Mouse (Mus musculus) testis, adult 2 months (tissue): ENCODE results near the gene Adpgk. TPM values are rescaled to one million over a fixed set of nuclear protein-coding genes. Genes with fewer than 3 reads are reported as not detected.
"Not testable (repeated sequence)": the region's sequence is repeated elsewhere in the genome, so short reads cannot be mapped to it uniquely, and the experiment has no call there.

Experiments
- H3K27ac ChIP-seq: fragments of 200-500 bp; 2 replicates; pipeline ENCODE4 v1.5.1; 2012; ENCODE audit warnings: low read depth, low read length; ENCODE audit not compliant: control insufficient read depth, insufficient read depth
- H3K27me3 ChIP-seq: fragments of 200-500 bp; 2 replicates; pipeline ENCODE4 v1.6.1; 2012; ENCODE audit warnings: mild to moderate bottlenecking, low read length, moderate library complexity; ENCODE audit not compliant: control insufficient read depth, insufficient read depth
- H3K36me3 ChIP-seq: fragments of 200-500 bp; 2 replicates; pipeline ENCODE4 v1.6.1; 2012; ENCODE audit warnings: mild to moderate bottlenecking, low read length; ENCODE audit not compliant: control insufficient read depth, insufficient read depth
- H3K4me1 ChIP-seq: fragments of 200-500 bp; 2 replicates; pipeline ENCODE4 v1.6.1; 2012; ENCODE audit warnings: low read length; ENCODE audit not compliant: control insufficient read depth, insufficient read depth
- H3K4me3 ChIP-seq: fragments of 200-500 bp; 2 replicates; pipeline ENCODE4 v1.5.1; 2012; ENCODE audit warnings: low read depth, mild to moderate bottlenecking, low read length, moderate library complexity, mixed read lengths; ENCODE audit not compliant: control insufficient read depth
- CTCF ChIP-seq: fragments of 200-500 bp; IDR thresholded peaks from 2 replicates; pipeline ENCODE4 v1.5.1; 2012; ENCODE audit warnings: low read depth, mild to moderate bottlenecking, inconsistent platforms, low read length, moderate library complexity; ENCODE audit not compliant: control insufficient read depth, insufficient read depth, insufficient replicate concordance
- POLR2A ChIP-seq: fragments of 200-500 bp; IDR thresholded peaks from 2 replicates; pipeline ENCODE4 v1.6.1; 2012; ENCODE audit warnings: low read depth, mild to moderate bottlenecking, inconsistent platforms, low read length, moderate library complexity; ENCODE audit not compliant: control insufficient read depth
- polyA plus RNA-seq: library from polyadenylated mRNA; depleted of rRNA; stranded (reverse); fragments of >200 nt; gene quantifications from 2 replicates; pipeline ENCODE4 v1.2.3, GENCODE M21; 2012; rRNA removed

Gene Adpgk
- polyA plus RNA-seq, 1 experiment, result 7.7 TPM

DNA sequence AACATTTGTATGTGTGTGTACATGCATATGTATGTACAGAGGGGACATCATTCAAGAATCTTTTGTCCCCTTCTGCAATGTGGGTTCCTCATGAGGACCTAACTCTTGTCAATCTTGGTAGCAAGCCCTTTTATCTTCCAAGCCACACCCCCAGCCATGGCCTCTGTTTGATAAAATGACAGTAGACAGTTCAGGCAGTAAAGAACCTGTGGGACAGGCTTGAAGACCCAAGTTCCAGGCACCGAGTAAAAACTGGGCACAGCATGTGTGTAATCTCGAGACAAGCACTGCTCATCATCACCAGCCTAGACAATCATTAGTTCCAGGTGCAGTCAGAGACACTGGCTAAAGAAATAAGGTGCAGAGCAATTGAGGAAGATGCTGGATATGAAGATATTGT is 54.8 kb downstream of the Adpgk start:
- Histone ChIP-seq H3K4me3 (no peak overlapping the region), H3K4me1 (no peaks in the 10 kb centered on the region), H3K36me3 (no peaks in the 10 kb centered on the region), H3K27ac (no peak overlapping the region), H3K27me3 (no peaks in the 10 kb centered on the region)
- TF ChIP-seq CTCF (no peak), POLR2A (no peak)

DNA sequence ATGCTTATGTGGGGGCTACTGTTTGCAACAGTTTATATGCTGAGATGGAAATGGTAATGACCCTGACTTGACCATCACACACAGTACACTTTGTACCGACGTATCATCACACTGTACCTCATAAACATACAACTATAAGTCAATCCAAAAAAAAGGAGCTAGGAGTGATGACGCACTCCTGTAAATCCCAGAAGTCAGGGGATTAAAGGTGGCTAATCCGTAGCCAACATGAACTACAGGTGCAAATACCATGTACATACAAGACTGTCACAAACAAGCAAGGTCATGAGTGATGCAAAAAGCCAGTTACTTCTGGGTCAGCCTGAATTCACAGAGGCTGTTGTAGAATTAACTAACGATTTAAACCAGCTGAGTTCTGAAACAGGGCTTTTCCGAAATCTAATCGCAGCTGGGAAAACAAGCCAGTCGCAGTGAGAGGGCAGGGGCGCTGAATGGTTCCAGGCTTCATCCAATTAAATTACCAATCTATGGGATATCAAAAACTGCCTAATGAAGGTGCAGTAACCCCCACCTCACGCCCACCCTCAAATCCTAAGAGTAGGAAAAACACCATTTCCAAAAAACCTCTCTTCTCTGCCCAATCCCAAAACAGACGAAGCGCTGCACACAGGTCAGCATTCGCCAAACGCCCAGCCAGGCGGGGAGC is 61.4 kb downstream of the Adpgk start:
- peak overlapping the region; percentile 89 for H3K4me3 ChIP-seq
- H3K27me3 ChIP-seq, result no peaks in the 10 kb centered on the region
- TF ChIP-seq POLR2A (no peak), CTCF (no peak)
- no peaks in the 10 kb centered on the region for H3K36me3 ChIP-seq
- peak overlapping the region; percentile 87 for H3K27ac ChIP-seq
- H3K4me1 ChIP-seq, result no peaks in the 10 kb centered on the region

DNA sequence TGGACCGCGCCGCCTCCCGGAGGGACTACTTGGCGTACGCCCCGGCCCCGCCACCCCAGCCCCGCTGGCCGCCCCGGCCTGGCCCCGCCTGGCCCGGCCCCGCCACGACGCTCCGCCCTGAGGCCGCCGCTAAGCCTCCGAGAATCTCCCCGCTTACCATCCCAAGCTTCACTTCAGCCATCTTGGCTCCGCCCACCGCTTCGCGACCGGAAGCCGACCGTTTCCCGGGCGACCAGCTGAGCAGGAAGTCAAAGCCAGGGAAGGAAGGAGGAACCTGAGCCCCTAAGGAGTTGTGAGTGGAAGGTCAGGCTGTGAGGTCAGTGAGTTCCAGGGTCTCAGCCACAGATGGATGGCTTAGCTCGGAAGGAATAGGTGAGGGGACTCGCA is 61.9 kb downstream of the Adpgk start, which contains the start of gene Bbs4:
Gene Bbs4, minus strand, starts transcription at position 256 of the 387 bp plus-strand sequence.
- Histone ChIP-seq H3K27me3 (no peaks in the 10 kb centered on the region), H3K36me3 (no peaks in the 10 kb centered on the region), H3K4me3 (peak within 1 kb of the TSS; percentile 89), H3K4me1 (no peaks in the 10 kb centered on the region), H3K27ac (peak within 1 kb of the TSS; percentile 92)
- TF ChIP-seq POLR2A (peak; percentile 96), CTCF (no peak)

DNA sequence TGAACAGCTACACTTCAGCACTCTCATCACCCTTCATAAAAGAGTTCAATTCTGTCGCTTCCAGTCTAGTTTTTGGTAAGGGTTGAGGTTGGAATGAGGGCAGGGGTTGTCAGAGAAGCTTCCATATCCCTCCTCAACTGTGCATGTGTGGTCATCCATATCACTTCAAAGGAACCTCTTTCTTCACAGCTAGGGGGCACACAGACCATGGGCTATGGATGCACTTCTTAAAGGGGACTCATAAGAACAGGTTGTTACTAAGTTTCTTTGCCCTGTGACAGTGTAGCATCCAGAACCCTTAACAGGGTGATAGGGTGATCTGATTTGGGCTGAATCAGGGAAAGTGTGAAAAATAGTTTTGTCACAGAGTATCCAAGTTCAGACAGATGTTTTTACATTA is 66.7 kb downstream of the Adpgk start:
- H3K4me3 ChIP-seq, H3K36me3 ChIP-seq, H3K4me1 ChIP-seq, H3K27me3 ChIP-seq, H3K27ac ChIP-seq: not testable (repeated sequence)

DNA sequence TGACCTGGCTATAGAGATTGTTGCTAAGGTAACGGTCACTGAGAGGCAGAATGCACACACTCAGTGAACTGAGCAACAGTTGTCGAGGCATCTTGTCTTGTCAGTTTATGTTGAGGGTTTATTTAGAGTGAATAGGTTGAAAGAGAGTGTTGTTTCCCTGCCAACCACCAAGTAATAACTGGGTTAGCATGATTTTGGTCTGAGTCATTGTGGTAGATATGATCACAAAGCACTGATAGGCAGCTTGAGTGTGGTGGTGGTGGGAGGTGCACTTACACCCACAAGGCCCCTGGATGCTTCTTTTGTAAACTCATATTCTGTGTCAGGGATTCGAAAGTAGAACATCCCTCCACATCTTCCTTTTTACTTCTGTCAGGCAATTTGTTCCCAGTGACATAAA is 69.1 kb downstream of the Adpgk start:
- not testable (repeated sequence) for H3K36me3 ChIP-seq, H3K27me3 ChIP-seq, H3K27ac ChIP-seq, H3K4me3 ChIP-seq, H3K4me1 ChIP-seq

DNA sequence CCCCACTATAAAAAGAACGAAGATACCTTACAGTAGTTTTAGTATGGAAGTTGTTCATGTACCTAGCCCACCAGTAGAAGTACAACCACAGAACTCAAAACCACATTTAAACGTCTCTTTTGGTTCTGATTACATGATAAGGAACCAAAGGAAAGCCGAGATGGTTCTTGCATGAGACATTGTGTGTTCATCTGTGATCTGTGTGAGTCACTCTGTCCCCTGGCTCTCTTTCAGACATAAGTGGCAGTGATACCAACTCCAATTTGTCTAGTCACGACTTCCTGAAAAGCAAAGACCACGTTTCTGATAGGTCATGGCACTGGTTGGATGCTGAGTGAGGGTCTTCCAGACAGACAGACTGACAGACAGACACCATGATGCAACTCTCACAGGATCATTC is 77.9 kb downstream of the Adpgk start:
- TF ChIP-seq POLR2A, result no peak
- TF ChIP-seq CTCF, result no peak
- H3K27me3 ChIP-seq, result no peaks in the 10 kb centered on the region
- H3K4me1 ChIP-seq, result no peaks in the 10 kb centered on the region; the same call in 1 of the 2 replicates

DNA sequence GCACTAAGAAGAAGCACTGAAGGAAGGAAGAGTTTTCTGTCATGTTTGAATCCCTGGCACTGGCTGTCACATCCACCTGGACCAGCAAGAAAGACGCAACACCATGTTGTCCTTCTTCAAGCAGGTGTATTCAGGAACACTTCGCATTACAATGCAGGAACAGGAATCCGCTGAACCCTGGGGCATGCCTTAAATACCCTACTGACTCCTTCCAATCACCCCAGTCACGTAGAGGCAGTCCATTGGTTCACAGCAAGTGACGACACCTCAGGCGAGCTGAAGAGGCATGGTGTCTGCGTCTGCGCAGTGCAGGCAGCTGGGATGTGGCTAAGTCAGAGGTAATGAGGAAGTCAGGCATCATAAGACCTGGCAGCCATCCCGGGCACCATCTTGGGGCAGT is 78.3 kb downstream of the Adpgk start:
- Histone ChIP-seq H3K27me3 (no peaks in the 10 kb centered on the region), H3K27ac (no peak overlapping the region), H3K36me3 (no peaks in the 10 kb centered on the region), H3K4me1 (peaks cover 2% of the 10 kb centered on the region), H3K4me3 (no peak overlapping the region)
- TF ChIP-seq POLR2A (no peak), CTCF (no peak)

More for the DNA sequence above, 77.9 kb downstream of the Adpgk start:
- H3K27ac ChIP-seq, result no peak overlapping the region
- H3K36me3 ChIP-seq, result no peaks in the 10 kb centered on the region
- H3K4me3 ChIP-seq, result no peak overlapping the region

Other genes starting within 250 kb of the Adpgk start
- gene Bbs4, start 62.0 kb downstream of the Adpgk start, polyA plus RNA-seq, result 6.5 and 6.8 TPM in 2 replicates
- gene Arih1, start 195.1 kb downstream of the Adpgk start, polyA plus RNA-seq, result 150 and 160 TPM in 2 replicates
- gene Hexa, start 248.0 kb downstream of the Adpgk start, polyA plus RNA-seq, result 100 and 116 TPM in 2 replicates
- 66.9 and 71.6 TPM in 2 replicates for gene Tmem202, start 248.3 kb downstream of the Adpgk start, polyA plus RNA-seq